Mouse (Mus musculus) urinary bladder, postnatal 10 days (tissue): Measurements from ENCODE around the gene Sp3.
"Not testable (repeated sequence)": the region's sequence is repeated elsewhere in the genome, so short reads cannot be mapped to it uniquely, and the experiment has no call there.

Source experiments
- DNase-seq: peaks from one replicate; pipeline ENCODE4 v3.0.0; 2022; ENCODE audit warnings: low spot score

The Sp3 gene

GRCm38 (mm10) chr2:72992497-72992896 is 12.3 kb upstream of the Sp3 start:
- DNase-seq: no peak

- DNase-seq: not testable (repeated sequence)
These were observed 8.7 kb upstream of the Sp3 start for GRCm38 (mm10) chr2:72988945-72989344.

GRCm38 (mm10) chr2:72986616-72987015 is 6.4 kb upstream of the Sp3 start, which contains the start of gene Gm11084:
Gm11084 (minus strand) TSS chr2:72986716.
- DNase-seq: no peak

GRCm38 (mm10) chr2:72985516-72985915 is 5.3 kb upstream of the Sp3 start:
- DNase-seq: no peak

- no peak for DNase-seq
These were observed 4.6 kb upstream of the Sp3 start for GRCm38 (mm10) chr2:72984806-72985205.

GRCm38 (mm10) chr2:72983211-72983610 is 3.0 kb upstream of the Sp3 start:
- no peak for DNase-seq

- no peak for DNase-seq
These were observed 2.0 kb upstream of the Sp3 start for GRCm38 (mm10) chr2:72982110-72982785.

GRCm38 (mm10) chr2:72981441-72982109 is 1.3 kb upstream of the Sp3 start:
- DNase-seq: no peak

GRCm38 (mm10) chr2:72981075-72981420 is 802 bp upstream of the Sp3 start:
- no peak for DNase-seq

- peak; percentile 70 for DNase-seq
These were observed 581 bp downstream of the Sp3 start for GRCm38 (mm10) chr2:72979659-72980071.

GRCm38 (mm10) chr2:72978901-72979658 is 1.2 kb downstream of the Sp3 start:
- DNase-seq: peak; percentile 52

GRCm38 (mm10) chr2:72978473-72978872 is 1.8 kb downstream of the Sp3 start:
- DNase-seq: no peak

- DNase-seq: no peak
These were observed 3.0 kb downstream of the Sp3 start for GRCm38 (mm10) chr2:72977272-72977671.

GRCm38 (mm10) chr2:72976036-72976435 is 4.2 kb downstream of the Sp3 start:
- no peak for DNase-seq

GRCm38 (mm10) chr2:72970831-72971230 is 9.4 kb downstream of the Sp3 start:
- no peak for DNase-seq

GRCm38 (mm10) chr2:72970302-72970701 is 9.9 kb downstream of the Sp3 start:
- no peak for DNase-seq

- DNase-seq: no peak
These were observed 11.7 kb downstream of the Sp3 start for GRCm38 (mm10) chr2:72968536-72968935.

- no peak for DNase-seq
These were observed 14.8 kb downstream of the Sp3 start for GRCm38 (mm10) chr2:72965450-72965849.

GRCm38 (mm10) chr2:72956415-72956814 is 23.8 kb downstream of the Sp3 start:
- DNase-seq: no peak

GRCm38 (mm10) chr2:72952979-72953378 is 27.3 kb downstream of the Sp3 start:
- DNase-seq: no peak

GRCm38 (mm10) chr2:72935937-72936336 is 44.3 kb downstream of the Sp3 start:
- no peak for DNase-seq

- DNase-seq: no peak
These were observed 48.1 kb downstream of the Sp3 start for GRCm38 (mm10) chr2:72932186-72932585.

- no peak for DNase-seq
These were observed 55.3 kb downstream of the Sp3 start for GRCm38 (mm10) chr2:72924981-72925380.
